Comparison of ENCODE assay signal across 8 mouse cellular contexts in the genomic region with DNA sequence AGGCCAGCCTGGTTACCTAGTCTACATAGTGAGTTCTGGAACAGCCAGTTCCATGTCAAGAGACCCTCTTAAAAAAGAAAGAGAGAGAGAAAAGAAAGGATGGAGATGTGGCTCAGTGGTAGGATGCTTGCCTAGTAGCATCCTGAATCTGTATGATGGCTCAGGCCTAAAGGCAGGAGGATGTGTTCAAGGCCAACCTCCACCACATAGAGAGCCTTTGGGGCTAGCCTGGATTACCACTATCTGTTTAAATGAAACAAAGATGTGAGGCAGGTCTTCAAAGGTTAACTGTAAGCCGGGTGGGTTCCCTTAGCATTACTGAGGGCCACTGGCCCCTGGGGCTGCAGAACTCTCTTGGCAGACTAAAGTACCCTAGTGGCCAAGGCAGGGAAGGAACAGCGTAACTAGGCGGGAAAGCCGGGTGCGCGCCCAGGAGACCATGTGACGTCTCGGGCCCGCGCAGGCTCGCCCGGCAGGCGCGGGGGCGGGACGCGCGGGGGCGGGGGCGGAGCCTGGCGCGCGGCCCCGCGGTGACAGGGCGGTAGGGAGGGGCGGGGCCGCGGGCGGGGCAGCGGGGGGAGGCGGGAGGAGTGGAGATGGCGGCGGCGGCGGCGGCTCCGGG. TPM values are rescaled to one million over a fixed set of nuclear protein-coding genes. Genes with fewer than 3 reads are reported as not detected.
DNase-seq lines count a peak whose midpoint lies in the region; ATAC-seq lines count a peak whose summit lies in the region.

A gene (plus strand): TSS at position 552 of the 622 bp plus-strand sequence.

- peak within 1 kb of the TSS; percentile 88 for H3K4me2 ChIP-seq in hindbrain, embryonic 12.5 days (replicated peaks)

- peak within 1 kb of the TSS; percentile 74 for H3K4me3 ChIP-seq in hindbrain, embryonic 12.5 days

- no peaks in the 10 kb centered on the region for H3K27me3 ChIP-seq in hindbrain, embryonic 12.5 days

- H3K9ac ChIP-seq in hindbrain, embryonic 12.5 days, result peak within 1 kb of the TSS; percentile 90

- ATAC-seq in hindbrain, embryonic 12.5 days (ENCODE audit: low FRiP score), result peak; percentile 55

- no peaks in the 10 kb centered on the region for H3K9me3 ChIP-seq in hindbrain, embryonic 12.5 days (replicated peaks)

- peak; percentile 94 for DNase-seq in R1 (ENCODE audit: low read depth, low spot score)
- DNase-seq in cerebellum, postnatal 14 days, result peak; percentile 92 to 93
- peak; percentile 82 to 83 for DNase-seq in frontal cortex, postnatal 14 days (ENCODE audit: low spot score in 2 of 2)
- peak; percentile 87 to 90 for DNase-seq in layer of hippocampus, postnatal 10 days (ENCODE audit: low spot score in 2 of 2)
- DNase-seq in lung, postnatal 10 days, result peak; percentile 94
- DNase-seq in ovary, postnatal 14 days (ENCODE audit: low spot score), result peak; percentile 82
- peak; percentile 92 for DNase-seq in thymus, postnatal 14 days

- H3K36me3 ChIP-seq in hindbrain, embryonic 12.5 days, result peaks cover 13% of the 10 kb centered on the region

- 3% methylated on average over 24 of the region's 38 CpGs for WGBS in hindbrain, embryonic 12.5 days

- H3K27ac ChIP-seq in hindbrain, embryonic 12.5 days, result peak within 1 kb of the TSS; percentile 89

- H3K4me1 ChIP-seq in hindbrain, embryonic 12.5 days, result peaks cover 40% of the 10 kb centered on the region

RNA-seq across cellular contexts. Expression of the gene that starts here (rescaled TPM):
- polyA plus RNA-seq in hindbrain, embryonic 12.5 days (2016; fragmentation: Nextera tagmentation; extraction: Ambion mirVana), result 63.6 and 67.8 TPM in 2 replicates
- 100 to 1,000 TPM; 146 to 150 TPM for total RNA-seq in layer of hippocampus, postnatal 10 days (2021)

Comparison
In these comparisons a context has a peak if more than half of its experiments do, and no peak if none do; other contexts are left out.
1. Peak in every context shown above with its lines: DNase-seq, ATAC-seq, H3K4me3 ChIP-seq and H3K27ac ChIP-seq.